Mouse (Mus musculus): ENCODE measurements around the gene Zfp980. TPM values are rescaled to one million over a fixed set of nuclear protein-coding genes. Genes with fewer than 3 reads are reported as not detected.
"Not testable (repeated sequence)": the region's sequence is repeated elsewhere in the genome, so short reads cannot be mapped to it uniquely, and the experiment has no call there.

Zfp980 gene
- polyA plus RNA-seq, 1 experiment from 2014 or later, result not detected

DNA sequence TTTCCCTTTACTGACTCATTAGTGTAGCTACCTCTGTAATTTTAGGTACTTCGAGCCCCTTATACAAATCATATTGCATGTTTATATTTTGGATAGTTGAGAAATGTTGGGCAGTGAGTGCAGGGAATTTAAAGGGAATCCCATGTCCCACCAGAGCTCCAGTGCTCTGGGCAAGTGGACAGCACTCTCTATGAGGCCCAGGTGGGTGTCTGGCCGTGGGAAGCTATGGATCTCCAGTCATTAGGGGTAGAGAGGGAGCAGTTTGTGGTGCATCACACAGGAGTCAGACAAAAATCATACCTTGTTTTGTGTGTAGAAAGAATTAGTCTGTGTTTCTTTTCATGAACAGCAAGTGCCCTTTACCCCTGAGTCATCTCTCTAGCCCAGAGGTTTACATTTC lies 15.6 kb downstream of the Zfp980 start:
- not testable (repeated sequence) for H3K9ac ChIP-seq (ENCODE audit: low read length); H3K27ac ChIP-seq (replicated peaks in 1 of 2; ENCODE audit: control insufficient read depth in 1 of 2, insufficient read depth in 1 of 2, low read depth in 2 of 2, low read length in 2 of 2); H3K4me1 ChIP-seq (ENCODE audit: control insufficient read depth in 2 of 2, insufficient read depth in 2 of 2, low read length in 2 of 2); H3K4me2 ChIP-seq (ENCODE audit: low read length); H3K9me3 ChIP-seq (ENCODE audit: control insufficient read depth, low read length); ATAC-seq (ENCODE audit: insufficient number of reproducible peaks, insufficient read depth, low FRiP score, low read depth); H3K36me3 ChIP-seq (ENCODE audit: control insufficient read depth, insufficient read depth, low read length); H3K27me3 ChIP-seq (ENCODE audit: control insufficient read depth, insufficient read depth, low read length); H3K4me3 ChIP-seq (ENCODE audit: control insufficient read depth in 1 of 2, insufficient read depth in 1 of 2, low read depth in 1 of 2, low read length in 2 of 2)
- 42% methylated on average over 2 of the region's 2 CpGs for WGBS

GRCm38 (mm10) chr4:145744935-145745644 lies 74.6 kb downstream of the Zfp980 start:
- not testable (repeated sequence) for H3K9ac ChIP-seq (ENCODE audit: low read length); H3K9me3 ChIP-seq (ENCODE audit: control insufficient read depth, low read length); H3K27me3 ChIP-seq (ENCODE audit: control insufficient read depth, insufficient read depth, low read length); H3K27ac ChIP-seq (replicated peaks in 1 of 2; ENCODE audit: control insufficient read depth in 1 of 2, insufficient read depth in 1 of 2, low read depth in 2 of 2, low read length in 2 of 2); H3K36me3 ChIP-seq (ENCODE audit: control insufficient read depth, insufficient read depth, low read length); H3K4me1 ChIP-seq (ENCODE audit: control insufficient read depth in 2 of 2, insufficient read depth in 2 of 2, low read length in 2 of 2)
- H3K4me3 ChIP-seq (ENCODE audit: control insufficient read depth in 1 of 2, insufficient read depth in 1 of 2, low read depth in 1 of 2, low read length in 2 of 2), result peak overlapping the region; percentile 32 to 41
- H3K4me2 ChIP-seq (ENCODE audit: low read length), result peak overlapping the region; percentile 58
- WGBS, result 1% methylated on average over 45 of the region's 83 CpGs
- ATAC-seq (ENCODE audit: insufficient number of reproducible peaks, insufficient read depth, low FRiP score, low read depth), result peak; percentile 83

DNA sequence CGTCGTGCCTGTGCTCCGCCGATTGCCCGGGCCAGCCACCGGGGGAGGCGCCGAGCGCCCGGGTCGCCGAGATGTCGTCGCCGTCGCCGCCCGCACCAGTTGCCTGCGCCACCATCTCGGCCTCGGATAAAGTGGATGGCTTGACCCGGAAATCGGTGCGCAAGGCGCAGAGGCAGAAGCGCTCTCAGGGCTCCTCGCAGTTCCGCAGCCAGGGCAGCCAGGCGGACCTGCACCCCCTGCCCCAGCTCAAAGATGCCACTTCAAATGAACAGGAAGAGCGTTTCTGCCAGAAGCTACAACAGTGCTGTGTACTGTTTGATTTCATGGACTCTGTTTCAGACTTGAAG lies 75.1 kb downstream of the Zfp980 start:
- no CpG with 5 or more reads among the region's 30 CpGs for WGBS
- H3K4me1 ChIP-seq (ENCODE audit: control insufficient read depth in 2 of 2, insufficient read depth in 2 of 2, low read length in 2 of 2); H3K36me3 ChIP-seq (ENCODE audit: control insufficient read depth, insufficient read depth, low read length); H3K27me3 ChIP-seq (ENCODE audit: control insufficient read depth, insufficient read depth, low read length); H3K9me3 ChIP-seq (ENCODE audit: control insufficient read depth, low read length); H3K9ac ChIP-seq (ENCODE audit: low read length); H3K27ac ChIP-seq (replicated peaks in 1 of 2; ENCODE audit: control insufficient read depth in 1 of 2, insufficient read depth in 1 of 2, low read depth in 2 of 2, low read length in 2 of 2); ATAC-seq (ENCODE audit: insufficient number of reproducible peaks, insufficient read depth, low FRiP score, low read depth): not testable (repeated sequence)
- peak overlapping the region in 1 of 2 experiments; percentile 32; a peak in 1 of 4 replicates for H3K4me3 ChIP-seq (ENCODE audit: control insufficient read depth in 1 of 2, insufficient read depth in 1 of 2, low read depth in 1 of 2, low read length in 2 of 2)
- peak overlapping the region; percentile 58; the same call in 1 of the 2 replicates for H3K4me2 ChIP-seq (ENCODE audit: low read length)

Other genes with a start within 250 kb of the Zfp980 start
- not detected in 2 replicates for gene Zfp990, start 159.9 kb upstream of the Zfp980 start, polyA plus RNA-seq (2014; fragmentation: Nextera tagmentation; extraction: Ambion mirVana)
- gene Gm13212, start 85.5 kb upstream of the Zfp980 start, polyA plus RNA-seq (2014; fragmentation: Nextera tagmentation; extraction: Ambion mirVana), result 4.9 and 6.6 TPM in 2 replicates
- not detected in 2 replicates for gene Zfp986, start 198.1 kb downstream of the Zfp980 start, polyA plus RNA-seq (2014; fragmentation: Nextera tagmentation; extraction: Ambion mirVana)

Measured in heart, embryonic 14.5 days (tissue).